Mouse (Mus musculus) B cell, adult 2 months (primary cell): ENCODE results near the gene Rtf1.
A peak's percentile ranks its signal among the peaks of the same experiment; 100 is the strongest.
"Not testable (repeated sequence)": the region's sequence is repeated elsewhere in the genome, so short reads cannot be mapped to it uniquely, and the experiment has no call there.

Source experiments
- DNase-seq, 2 experiments: peaks; one replicate each; pipeline ENCODE4 v3.0.0; 2022

Rtf1 gene

GRCm38 (mm10) chr2:119674525-119675214 lies at the start of gene Rtf1:
Rtf1 (plus strand) TSS chr2:119675068.
- DNase-seq, result peak; percentile 98 to 99

GRCm38 (mm10) chr2:119636781-119637180 lies 38.1 kb upstream of the Rtf1 start:
- peak; percentile 49 to 63 for DNase-seq

DNA sequence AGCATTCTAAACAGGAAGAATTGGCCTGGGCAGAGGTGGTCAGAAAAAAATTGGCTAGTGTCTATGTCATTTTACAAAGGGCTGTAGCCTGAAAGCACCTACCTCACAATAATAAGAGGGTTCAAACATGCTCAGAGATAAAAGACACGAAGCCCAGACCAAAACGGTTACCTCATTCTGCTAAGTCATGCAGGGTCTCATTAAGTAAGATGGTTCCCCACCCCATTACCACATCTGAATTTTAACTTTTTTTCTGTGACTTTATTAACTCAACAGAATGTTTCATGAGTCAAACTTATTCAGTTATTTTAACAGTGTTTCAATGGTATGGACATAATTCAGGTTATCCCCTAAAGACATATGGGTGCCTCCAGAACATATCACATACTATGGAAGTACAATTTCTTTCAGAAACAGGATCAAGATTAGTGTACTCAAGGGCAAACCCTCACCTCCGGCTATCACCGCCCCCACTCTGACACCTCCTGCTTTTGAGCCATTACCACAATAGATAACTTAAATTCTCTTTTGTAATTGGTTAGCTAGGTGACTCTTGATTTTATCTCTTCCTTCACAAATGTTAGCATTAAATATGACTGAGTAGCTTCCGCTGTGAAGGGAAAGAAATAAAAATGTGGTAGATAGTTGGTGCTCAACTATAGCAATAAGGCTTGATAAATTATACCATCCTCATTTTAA lies 33.5 kb upstream of the Rtf1 start:
- DNase-seq, result no peak

DNA sequence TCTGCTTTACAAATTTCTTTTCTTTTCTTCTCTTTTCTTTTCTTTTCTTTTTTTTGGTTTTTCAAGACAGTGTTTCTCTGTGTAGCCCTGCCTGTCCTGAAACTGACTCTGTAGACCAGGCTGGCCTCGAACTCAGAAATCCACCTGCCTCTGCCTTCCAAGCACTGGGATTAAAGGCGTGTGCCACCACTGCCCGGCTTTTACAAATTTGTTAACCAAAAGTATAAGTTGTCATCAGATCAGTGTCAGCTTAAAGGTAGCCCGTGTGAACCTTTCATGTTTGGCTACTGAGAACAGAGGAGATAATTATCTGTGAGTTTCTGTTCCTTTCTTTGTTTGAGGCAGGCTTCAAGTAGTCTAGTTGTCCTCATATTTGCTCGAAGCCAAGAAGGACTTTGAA lies 30.6 kb upstream of the Rtf1 start:
- no peak for DNase-seq

- DNase-seq, result peak; percentile 87 to 88
Measured at GRCm38 (mm10) chr2:119662220-119663182, 12.4 kb upstream of the Rtf1 start, which contains the start of gene Ndufaf1. Ndufaf1 (minus strand) TSS chr2:119662827.

- not testable (repeated sequence) for DNase-seq
Measured at GRCm38 (mm10) chr2:119665744-119666143, 9.1 kb upstream of the Rtf1 start.

DNA sequence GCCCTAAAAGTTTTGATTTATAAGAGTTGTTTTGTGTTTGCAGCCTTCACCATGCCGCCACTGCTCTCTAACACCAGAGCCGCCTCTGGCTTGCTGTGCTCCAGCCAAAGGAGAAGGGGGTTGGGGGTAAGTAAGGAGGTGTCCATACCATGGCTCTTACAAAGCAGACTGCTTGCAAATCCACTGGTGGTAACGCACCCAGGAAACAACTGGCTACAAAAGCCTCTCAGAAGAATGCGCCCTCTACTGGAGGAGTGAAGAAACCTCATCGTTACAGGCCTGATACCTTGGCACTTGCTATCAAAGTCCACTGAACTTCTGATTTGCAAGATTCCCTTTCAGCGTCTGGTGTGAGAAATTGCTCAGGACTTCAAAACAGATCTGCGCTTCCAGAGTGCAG lies 5.9 kb upstream of the Rtf1 start:
- DNase-seq, result peak; percentile 38 to 53

- DNase-seq, result peak in 1 of 2 experiments; percentile 48
Measured at GRCm38 (mm10) chr2:119675215-119675784, 432 bp downstream of the Rtf1 start.

GRCm38 (mm10) chr2:119675831-119676230 lies 963 bp downstream of the Rtf1 start:
- no peak for DNase-seq

- no peak for DNase-seq
Measured at GRCm38 (mm10) chr2:119683706-119684105, 8.8 kb downstream of the Rtf1 start.

DNA sequence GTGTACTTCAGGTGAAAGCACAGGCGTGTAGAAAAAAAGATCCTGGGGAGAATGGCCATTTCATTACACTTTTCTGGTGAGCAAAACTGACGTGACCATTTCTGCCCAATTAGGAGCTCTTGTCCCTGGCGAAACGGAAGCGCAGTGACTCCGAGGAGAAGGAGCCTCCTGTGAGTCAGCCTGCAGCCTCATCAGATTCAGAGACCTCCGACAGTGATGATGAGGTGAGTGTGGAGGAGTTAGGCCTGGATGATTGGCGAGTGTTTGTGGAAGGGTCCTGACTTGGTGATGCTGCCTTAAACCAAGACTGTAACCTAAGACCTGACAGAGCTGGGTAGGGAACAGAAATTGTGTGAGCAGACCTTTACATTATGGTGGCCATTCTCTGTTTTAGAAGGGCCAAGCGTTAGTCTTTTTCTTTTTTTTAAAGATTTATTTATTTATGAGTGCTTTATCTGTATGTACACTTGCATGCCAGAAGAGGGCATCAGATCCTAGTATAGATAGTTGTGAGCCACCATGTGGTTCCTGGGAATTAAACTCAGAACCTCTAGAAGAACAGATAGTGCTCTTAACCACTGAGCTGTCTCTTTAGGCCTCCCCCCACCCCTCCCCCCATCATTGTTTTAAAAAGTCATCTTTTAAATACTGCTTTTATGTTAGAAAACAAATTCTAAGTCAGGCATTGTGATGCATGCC lies 17.3 kb downstream of the Rtf1 start:
- DNase-seq, result peak; percentile 9 to 21

DNA sequence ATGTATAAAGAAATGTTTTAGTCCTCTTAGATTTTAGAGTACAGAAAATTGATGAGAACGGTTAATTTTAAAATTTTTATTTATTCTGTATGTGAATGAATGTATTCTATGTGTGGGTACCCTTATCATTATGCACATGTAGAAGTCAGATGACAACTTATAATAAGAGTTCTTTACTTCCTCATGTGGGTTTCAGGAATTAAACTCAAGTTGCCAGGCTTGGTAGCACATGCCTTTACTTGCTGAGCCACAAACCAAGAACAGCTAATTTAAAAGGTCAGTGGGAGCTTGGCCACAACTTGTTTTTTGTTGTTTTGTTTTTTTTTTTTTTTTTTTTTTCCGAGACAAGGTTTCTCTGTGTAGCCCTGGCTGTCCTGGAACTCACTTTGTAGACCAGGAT lies 20.0 kb downstream of the Rtf1 start:
- DNase-seq, result no peak

DNA sequence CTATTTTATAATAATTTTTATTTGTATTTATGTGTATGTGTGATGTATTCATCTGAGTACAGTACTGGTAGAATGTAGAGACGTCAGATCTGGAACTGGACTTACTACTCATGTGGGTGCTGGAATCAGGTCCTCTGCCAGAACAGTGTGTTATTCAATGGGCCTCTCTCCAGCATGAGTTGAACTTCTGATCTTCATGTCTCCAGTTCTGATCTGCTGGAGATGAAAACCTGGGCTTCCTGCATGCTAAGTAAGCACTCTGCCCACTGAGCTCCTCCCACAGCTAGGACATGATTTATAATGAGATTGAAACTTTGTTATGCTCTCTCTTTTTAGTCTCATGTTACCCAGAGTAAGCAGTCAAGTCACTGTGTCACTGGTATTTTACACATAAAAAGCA lies 21.2 kb downstream of the Rtf1 start:
- no peak for DNase-seq

GRCm38 (mm10) chr2:119698472-119698871 lies 23.6 kb downstream of the Rtf1 start:
- DNase-seq, result peak; percentile 58 to 70

DNA sequence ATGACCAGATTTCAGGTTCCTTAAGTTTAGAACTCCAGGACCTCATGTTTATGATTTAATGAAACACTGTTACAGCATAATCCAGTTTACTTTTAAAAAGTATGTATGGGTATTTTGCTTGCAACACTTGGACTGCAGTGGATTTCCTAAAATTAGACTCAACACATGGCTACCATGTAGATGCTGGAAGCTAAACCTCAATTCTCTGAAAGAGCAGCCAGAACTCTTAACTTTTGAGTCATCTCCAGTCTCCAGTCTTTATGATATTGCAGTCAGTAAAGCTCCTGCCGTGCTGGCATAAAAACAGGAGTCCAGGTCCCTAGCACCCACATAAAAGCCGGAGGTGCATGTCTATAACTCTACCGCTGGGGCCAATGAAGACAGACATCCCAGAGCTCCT lies 25.1 kb downstream of the Rtf1 start:
- no peak for DNase-seq

DNA sequence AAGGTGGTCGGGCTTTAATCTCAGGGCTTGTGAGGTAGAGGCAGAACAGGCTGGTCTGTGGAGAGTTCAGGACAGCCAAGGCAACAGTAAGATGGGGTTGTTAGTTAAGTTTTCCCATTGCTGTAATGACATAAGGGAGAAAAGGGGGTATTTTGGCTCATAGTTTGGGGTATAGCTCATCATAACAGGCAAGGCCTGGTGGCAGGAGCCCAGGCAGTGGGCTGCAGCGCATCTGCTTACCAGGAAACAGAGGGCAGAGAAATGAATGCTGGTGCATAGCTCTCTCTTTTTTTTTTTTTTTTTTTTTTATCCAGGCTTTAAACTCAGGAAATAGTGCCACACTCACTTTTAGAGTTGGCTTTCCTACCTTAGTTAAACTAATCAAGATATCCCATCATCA lies 28.3 kb downstream of the Rtf1 start:
- no peak for DNase-seq

GRCm38 (mm10) chr2:119707676-119708075 lies 32.8 kb downstream of the Rtf1 start:
- no peak for DNase-seq

DNA sequence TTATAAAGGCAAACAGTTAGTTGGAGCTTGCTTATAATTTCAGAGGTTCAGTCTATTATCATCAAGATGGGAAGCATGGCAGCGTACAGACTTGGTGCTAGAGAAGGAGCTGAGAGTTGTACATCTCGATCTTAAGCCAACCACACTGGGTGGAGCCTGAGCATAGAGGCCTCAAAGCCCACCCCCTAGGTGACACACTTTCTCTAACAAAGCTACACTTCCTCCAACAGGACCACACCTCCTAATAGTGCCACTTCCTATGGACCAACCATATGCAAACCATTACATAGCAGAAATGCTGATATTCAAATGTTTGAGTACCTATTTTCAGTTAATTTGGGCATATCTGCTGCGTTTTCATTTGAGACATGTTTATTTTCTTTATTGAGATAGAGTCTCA lies 35.1 kb downstream of the Rtf1 start:
- DNase-seq, result no peak

DNA sequence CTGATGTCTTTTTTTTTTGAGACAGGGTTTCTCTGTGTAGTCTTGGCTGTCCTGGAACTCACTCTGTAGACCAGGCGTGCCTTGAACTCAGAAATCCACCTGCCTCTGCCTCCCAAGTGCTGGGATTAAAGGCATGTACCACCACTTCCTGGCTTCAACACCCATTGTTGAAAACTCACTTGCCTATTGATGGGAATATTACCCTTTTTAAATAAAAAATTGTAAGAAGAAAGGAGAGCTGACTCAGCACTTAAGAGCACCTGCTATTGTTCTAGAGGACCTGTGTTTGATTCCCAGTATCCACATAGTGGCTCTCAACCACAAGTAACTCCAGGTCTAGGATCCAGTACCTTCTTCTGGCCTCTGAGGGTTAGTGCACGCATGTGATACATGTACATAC lies 41.0 kb downstream of the Rtf1 start:
- not testable (repeated sequence) for DNase-seq

- no peak for DNase-seq
Measured at GRCm38 (mm10) chr2:119721070-119721469, 46.2 kb downstream of the Rtf1 start.

DNA sequence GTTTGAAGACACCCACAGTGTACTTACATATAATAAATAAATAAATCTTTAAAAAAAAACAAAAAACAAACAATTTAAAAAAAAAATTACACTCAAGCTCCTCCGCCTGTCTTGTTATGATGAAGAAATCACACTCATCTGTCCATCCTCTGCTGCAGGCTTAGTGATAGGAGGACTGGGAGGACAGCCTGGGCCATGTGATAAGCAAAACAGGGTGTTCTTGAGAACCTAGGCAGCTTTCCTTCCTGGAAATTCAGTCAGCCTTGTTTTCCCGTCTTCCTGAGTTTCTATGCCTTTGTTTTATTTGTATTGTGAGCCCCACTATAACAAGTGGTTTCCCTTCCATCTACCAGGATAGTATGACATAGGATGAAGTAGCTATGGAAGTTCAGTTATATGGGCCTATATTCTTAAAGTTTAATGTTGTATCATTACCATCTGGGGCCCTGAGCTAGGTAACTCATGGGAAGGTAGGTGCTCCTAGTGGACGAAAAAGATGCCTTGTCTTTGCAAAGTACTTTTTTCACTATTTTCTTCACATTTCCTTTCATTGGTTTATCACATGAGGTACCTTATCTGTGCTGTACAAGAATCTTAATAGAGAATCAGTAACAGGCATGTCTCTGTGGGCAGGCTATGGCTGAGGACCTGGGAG lies 53.0 kb downstream of the Rtf1 start:
- no peak for DNase-seq

- DNase-seq, result no peak
Measured at GRCm38 (mm10) chr2:119730735-119731134, 55.9 kb downstream of the Rtf1 start.
